ENCODE assay signal across 17 mouse cellular contexts in the genomic region with DNA sequence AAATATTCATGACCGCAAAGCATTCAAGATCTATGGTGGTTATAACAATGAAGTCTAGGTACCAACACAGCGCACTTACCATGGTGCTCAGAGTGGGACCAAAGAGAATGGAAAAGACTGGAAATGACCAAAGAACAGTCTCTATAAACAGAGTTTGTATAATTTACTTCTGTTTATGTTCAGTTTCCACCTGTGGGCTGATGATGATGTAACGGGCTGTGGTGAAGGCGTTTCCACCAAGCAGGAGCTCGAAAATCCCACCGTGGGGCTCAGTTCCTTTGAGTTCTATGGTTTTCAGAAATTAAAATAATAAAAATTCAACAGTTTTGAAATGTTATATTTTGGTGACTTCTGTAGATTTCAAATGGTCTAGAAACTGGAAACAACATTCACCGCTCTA.
"Had no signal": no experiment of that assay in that cellular context is flagged by ENCODE, and none has a peak within 500 bp of the region (broad histone marks: within the 10 kb centered on the region; RNA-seq: fewer than 3 reads in every experiment).

No protein-coding gene starts in this region.

- DNase-seq: kidney, adult 11 months; kidney, adult 9 months; kidney, postnatal 10 days; layer of hippocampus, postnatal 36 days; liver; liver, embryonic 13.5 days; liver, postnatal 0 days; lung, postnatal 14 days; right cerebral cortex, adult 18-20 months; right cerebral cortex, postnatal 25 days; thymus, adult 2 months; thymus, postnatal 25 days had no signal

- ATAC-seq: liver, postnatal 0 days; midbrain, embryonic 13.5 days had no signal

- H3K27ac ChIP-seq: liver, embryonic 13.5 days; lung, embryonic 15.5 days; macrophage; midbrain, embryonic 13.5 days; neural tube, embryonic 15.5 days; stomach, embryonic 15.5 days had no signal

- H3K9me3 ChIP-seq: liver, embryonic 13.5 days; lung, embryonic 15.5 days; midbrain, embryonic 13.5 days; neural tube, embryonic 15.5 days; stomach, embryonic 15.5 days had no signal

- H3K27me3 ChIP-seq: liver, embryonic 13.5 days; lung, embryonic 15.5 days; midbrain, embryonic 13.5 days; neural tube, embryonic 15.5 days; stomach, embryonic 15.5 days had no signal

- H3K4me1 ChIP-seq: liver, embryonic 13.5 days; stomach, embryonic 15.5 days had no signal

- H3K4me3 ChIP-seq: liver, embryonic 13.5 days; lung, embryonic 15.5 days; midbrain, embryonic 13.5 days; neural tube, embryonic 15.5 days; stomach, embryonic 15.5 days had no signal

- H3K9ac ChIP-seq: liver, embryonic 13.5 days; liver, postnatal 0 days; lung, embryonic 15.5 days; midbrain, embryonic 13.5 days; neural tube, embryonic 15.5 days; stomach, embryonic 15.5 days had no signal

- H3K36me3 ChIP-seq: liver, embryonic 13.5 days; lung, embryonic 15.5 days; midbrain, embryonic 13.5 days; neural tube, embryonic 15.5 days; stomach, embryonic 15.5 days had no signal

- H3K4me2 ChIP-seq: liver, embryonic 13.5 days; lung, embryonic 15.5 days; midbrain, embryonic 13.5 days; neural tube, embryonic 15.5 days; stomach, embryonic 15.5 days had no signal
